Mouse (Mus musculus): Measurements from ENCODE around the gene Arf6. TPM values are rescaled to one million over a fixed set of nuclear protein-coding genes. Genes with fewer than 3 reads are reported as not detected.

Arf6 gene
- polyA plus RNA-seq, 1 experiment from 2014 or later = 51.6 TPM

- no peaks in the 10 kb centered on the region for H3K36me3 ChIP-seq (ENCODE audit: control insufficient read depth, insufficient read depth, low read length)
- H3K4me3 ChIP-seq (ENCODE audit: low read depth, low read length) = no peak overlapping the region
- no peak for DNase-seq (ENCODE audit: low spot score)
- no peak for ATAC-seq (ENCODE audit: insufficient number of reproducible peaks, low FRiP score, low TSS enrichment, low read depth)
- no peak overlapping the region for H3K9ac ChIP-seq (ENCODE audit: low read length)
- H3K9me3 ChIP-seq (ENCODE audit: control insufficient read depth, low read length) = no peaks in the 10 kb centered on the region
- no peaks in the 10 kb centered on the region for H3K27me3 ChIP-seq (ENCODE audit: control insufficient read depth, insufficient read depth, low read length)
- no peak overlapping the region for H3K4me2 ChIP-seq (ENCODE audit: low read depth, severe bottlenecking)
- H3K4me1 ChIP-seq (ENCODE audit: control insufficient read depth, insufficient read depth, low read length) = no peaks in the 10 kb centered on the region; the same call in 1 of the 2 replicates
- H3K27ac ChIP-seq (replicated peaks; ENCODE audit: low read depth, low read length) = no peak overlapping the region
- WGBS = 81% methylated on average over 3 of the region's 3 CpGs
Observed at GRCm38 (mm10) chr12:69413303-69413702, 41.4 kb downstream of the Arf6 start.

- Histone ChIP-seq H3K4me3 (ENCODE audit: low read depth, low read length) (no peak overlapping the region), H3K4me1 (ENCODE audit: control insufficient read depth, insufficient read depth, low read length) (no peaks in the 10 kb centered on the region; the same call in 1 of the 2 replicates), H3K27me3 (ENCODE audit: control insufficient read depth, insufficient read depth, low read length) (no peaks in the 10 kb centered on the region), H3K9me3 (ENCODE audit: control insufficient read depth, low read length) (no peaks in the 10 kb centered on the region), H3K27ac (replicated peaks; ENCODE audit: low read depth, low read length) (no peak overlapping the region), H3K4me2 (ENCODE audit: low read depth, severe bottlenecking) (no peak overlapping the region), H3K9ac (ENCODE audit: low read length) (no peak overlapping the region), H3K36me3 (ENCODE audit: control insufficient read depth, insufficient read depth, low read length) (no peaks in the 10 kb centered on the region)
- ATAC-seq (ENCODE audit: insufficient number of reproducible peaks, low FRiP score, low TSS enrichment, low read depth) (no peak), DNase-seq (ENCODE audit: low spot score) (no peak)
- WGBS = 78% methylated on average over 4 of the region's 4 CpGs
Observed at GRCm38 (mm10) chr12:69414826-69415572, 43.0 kb downstream of the Arf6 start.

- DNase-seq (ENCODE audit: low spot score) = no peak
- Histone ChIP-seq H3K4me2 (ENCODE audit: low read depth, severe bottlenecking) (no peak overlapping the region), H3K4me1 (ENCODE audit: control insufficient read depth, insufficient read depth, low read length) (no peaks in the 10 kb centered on the region; the same call in 1 of the 2 replicates), H3K27ac (replicated peaks; ENCODE audit: low read depth, low read length) (no peak overlapping the region), H3K9me3 (ENCODE audit: control insufficient read depth, low read length) (no peaks in the 10 kb centered on the region), H3K27me3 (ENCODE audit: control insufficient read depth, insufficient read depth, low read length) (no peaks in the 10 kb centered on the region), H3K36me3 (ENCODE audit: control insufficient read depth, insufficient read depth, low read length) (no peaks in the 10 kb centered on the region), H3K4me3 (ENCODE audit: low read depth, low read length) (no peak overlapping the region), H3K9ac (ENCODE audit: low read length) (no peak overlapping the region)
- WGBS = 79% methylated on average over 7 of the region's 7 CpGs
- ATAC-seq (ENCODE audit: insufficient number of reproducible peaks, low FRiP score, low TSS enrichment, low read depth) = no peak
Observed at GRCm38 (mm10) chr12:69416793-69417192, 44.8 kb downstream of the Arf6 start.

GRCm38 (mm10) chr12:69417701-69418291, 45.8 kb downstream of the Arf6 start:
- no peaks in the 10 kb centered on the region for H3K9me3 ChIP-seq (ENCODE audit: control insufficient read depth, low read length)
- DNase-seq (ENCODE audit: low spot score) (no peak), ATAC-seq (ENCODE audit: insufficient number of reproducible peaks, low FRiP score, low TSS enrichment, low read depth) (no peak)
- H3K36me3 ChIP-seq (ENCODE audit: control insufficient read depth, insufficient read depth, low read length) = no peaks in the 10 kb centered on the region
- H3K4me2 ChIP-seq (ENCODE audit: low read depth, severe bottlenecking) = no peak overlapping the region
- H3K27me3 ChIP-seq (ENCODE audit: control insufficient read depth, insufficient read depth, low read length) = no peaks in the 10 kb centered on the region
- no peak overlapping the region for H3K4me3 ChIP-seq (ENCODE audit: low read depth, low read length)
- H3K4me1 ChIP-seq (ENCODE audit: control insufficient read depth, insufficient read depth, low read length) = no peaks in the 10 kb centered on the region; the same call in 1 of the 2 replicates
- no peak overlapping the region for H3K9ac ChIP-seq (ENCODE audit: low read length)
- WGBS = 50% methylated on average over 9 of the region's 9 CpGs
- H3K27ac ChIP-seq (replicated peaks; ENCODE audit: low read depth, low read length) = no peak overlapping the region

- DNase-seq (ENCODE audit: low spot score) = no peak
- Histone ChIP-seq H3K27me3 (ENCODE audit: control insufficient read depth, insufficient read depth, low read length) (no peaks in the 10 kb centered on the region), H3K4me1 (ENCODE audit: control insufficient read depth, insufficient read depth, low read length) (no peaks in the 10 kb centered on the region; the same call in 1 of the 2 replicates), H3K4me2 (ENCODE audit: low read depth, severe bottlenecking) (no peak overlapping the region), H3K4me3 (ENCODE audit: low read depth, low read length) (no peak overlapping the region), H3K36me3 (ENCODE audit: control insufficient read depth, insufficient read depth, low read length) (no peaks in the 10 kb centered on the region), H3K27ac (replicated peaks; ENCODE audit: low read depth, low read length) (no peak overlapping the region), H3K9ac (ENCODE audit: low read length) (no peak overlapping the region), H3K9me3 (ENCODE audit: control insufficient read depth, low read length) (no peaks in the 10 kb centered on the region)
- no peak for ATAC-seq (ENCODE audit: insufficient number of reproducible peaks, low FRiP score, low TSS enrichment, low read depth)
- WGBS = 93% methylated on average over 13 of the region's 13 CpGs
Observed at GRCm38 (mm10) chr12:69418606-69419005, 46.7 kb downstream of the Arf6 start.

GRCm38 (mm10) chr12:69419017-69419605, 47.2 kb downstream of the Arf6 start:
- WGBS = 93% methylated on average over 14 of the region's 14 CpGs
- no peak overlapping the region for H3K4me2 ChIP-seq (ENCODE audit: low read depth, severe bottlenecking)
- DNase-seq (ENCODE audit: low spot score) (no peak), ATAC-seq (ENCODE audit: insufficient number of reproducible peaks, low FRiP score, low TSS enrichment, low read depth) (no peak)
- H3K9me3 ChIP-seq (ENCODE audit: control insufficient read depth, low read length) = no peaks in the 10 kb centered on the region
- H3K36me3 ChIP-seq (ENCODE audit: control insufficient read depth, insufficient read depth, low read length) = no peaks in the 10 kb centered on the region
- H3K27me3 ChIP-seq (ENCODE audit: control insufficient read depth, insufficient read depth, low read length) = no peaks in the 10 kb centered on the region
- no peak overlapping the region for H3K4me3 ChIP-seq (ENCODE audit: low read depth, low read length)
- H3K27ac ChIP-seq (replicated peaks; ENCODE audit: low read depth, low read length) = no peak overlapping the region
- no peaks in the 10 kb centered on the region; the same call in 1 of the 2 replicates for H3K4me1 ChIP-seq (ENCODE audit: control insufficient read depth, insufficient read depth, low read length)
- no peak overlapping the region for H3K9ac ChIP-seq (ENCODE audit: low read length)

GRCm38 (mm10) chr12:69419606-69420005, 47.7 kb downstream of the Arf6 start:
- no peak overlapping the region for H3K4me3 ChIP-seq (ENCODE audit: low read depth, low read length)
- no peaks in the 10 kb centered on the region; the same call in 1 of the 2 replicates for H3K4me1 ChIP-seq (ENCODE audit: control insufficient read depth, insufficient read depth, low read length)
- H3K4me2 ChIP-seq (ENCODE audit: low read depth, severe bottlenecking) = no peak overlapping the region
- DNase-seq (ENCODE audit: low spot score) = no peak
- H3K9me3 ChIP-seq (ENCODE audit: control insufficient read depth, low read length) = no peaks in the 10 kb centered on the region
- H3K36me3 ChIP-seq (ENCODE audit: control insufficient read depth, insufficient read depth, low read length) = no peaks in the 10 kb centered on the region
- H3K27me3 ChIP-seq (ENCODE audit: control insufficient read depth, insufficient read depth, low read length) = no peaks in the 10 kb centered on the region
- ATAC-seq (ENCODE audit: insufficient number of reproducible peaks, low FRiP score, low TSS enrichment, low read depth) = no peak
- H3K9ac ChIP-seq (ENCODE audit: low read length) = no peak overlapping the region
- H3K27ac ChIP-seq (replicated peaks; ENCODE audit: low read depth, low read length) = no peak overlapping the region
- 70% methylated on average over 4 of the region's 4 CpGs for WGBS

- no peak for DNase-seq (ENCODE audit: low spot score)
- H3K4me3 ChIP-seq (ENCODE audit: low read depth, low read length) = no peak overlapping the region
- no peak for ATAC-seq (ENCODE audit: insufficient number of reproducible peaks, low FRiP score, low TSS enrichment, low read depth)
- no peak overlapping the region for H3K4me2 ChIP-seq (ENCODE audit: low read depth, severe bottlenecking)
- no peak overlapping the region for H3K9ac ChIP-seq (ENCODE audit: low read length)
- 75% methylated on average over 3 of the region's 3 CpGs for whole genome bisulfite sequencing
- H3K27ac ChIP-seq (replicated peaks; ENCODE audit: low read depth, low read length) = no peak overlapping the region
- H3K27me3 ChIP-seq (ENCODE audit: control insufficient read depth, insufficient read depth, low read length) = no peaks in the 10 kb centered on the region
- H3K36me3 ChIP-seq (ENCODE audit: control insufficient read depth, insufficient read depth, low read length) = no peaks in the 10 kb centered on the region
- no peaks in the 10 kb centered on the region; the same call in 1 of the 2 replicates for H3K4me1 ChIP-seq (ENCODE audit: control insufficient read depth, insufficient read depth, low read length)
- H3K9me3 ChIP-seq (ENCODE audit: control insufficient read depth, low read length) = no peaks in the 10 kb centered on the region
Observed at GRCm38 (mm10) chr12:69420716-69421115, 48.8 kb downstream of the Arf6 start.
